Mouse (Mus musculus) liver, embryonic 12.5 days (tissue): ENCODE measurements around the gene Tmed11. TPM values are rescaled to one million over a fixed set of nuclear protein-coding genes. Genes with fewer than 3 reads are reported as not detected.

ENCODE experiments used
- ATAC-seq: fragments of 200-750 bp; cut with Nextera tagmentation; 2 replicates; pipeline ENCODE4 v1.8.0; 2017; ENCODE audit warnings: moderate number of reproducible peaks, mild to moderate bottlenecking, moderate library complexity
- H3K27ac ChIP-seq: fragments of 300-500 bp; sonication (generic); 2 replicates; pipeline ENCODE4 v1.5.1; 2016; ENCODE audit warnings: mild to moderate bottlenecking
- H3K27me3 ChIP-seq: fragments of 300-500 bp; sonication (generic); replicated peaks from 2 replicates; pipeline ENCODE4 v1.6.1; 2016; ENCODE audit warnings: mild to moderate bottlenecking, moderate library complexity
- H3K36me3 ChIP-seq: fragments of 300-500 bp; sonication (generic); 2 replicates; pipeline ENCODE4 v1.6.1; 2016; ENCODE audit warnings: mild to moderate bottlenecking, moderate library complexity
- H3K4me1 ChIP-seq: fragments of 300-500 bp; sonication (generic); 2 replicates; pipeline ENCODE4 v1.6.1; 2016
- H3K4me2 ChIP-seq: fragments of 300-500 bp; sonication (generic); 2 replicates; pipeline ENCODE4 v1.6.1; 2016; ENCODE audit warnings: mild to moderate bottlenecking, moderate library complexity
- H3K4me3 ChIP-seq: fragments of 300-500 bp; sonication (generic); 2 replicates; pipeline ENCODE4 v1.5.1; 2016; ENCODE audit warnings: mild to moderate bottlenecking, moderate library complexity
- H3K9ac ChIP-seq: fragments of 300-500 bp; sonication (generic); 2 replicates; pipeline ENCODE4 v1.6.1; 2016; ENCODE audit warnings: mild to moderate bottlenecking, moderate library complexity
- H3K9me3 ChIP-seq: fragments of 300-500 bp; sonication (generic); replicated peaks from 2 replicates; pipeline ENCODE4 v1.6.1; 2016; ENCODE audit warnings: mild to moderate bottlenecking, moderate library complexity
- whole genome bisulfite sequencing: fragments of 180-500 bp; shearing (Covaris S2); methylation state at CpG from one replicate; pipeline ENCODE4 v1.1.7; 2016; ENCODE audit not compliant: insufficient replicate concordance; 5-methylcytosine and 5-hydroxymethylcytosine counted together
- polyA plus RNA-seq: library from polyadenylated mRNA; unstranded; fragments of >200 nt; fragmentation: Nextera tagmentation; extraction: Ambion mirVana; gene quantifications from 2 replicates; pipeline ENCODE4 v1.2.1, GENCODE M21; 2016

Tmed11 gene
- polyA plus RNA-seq, 1 experiment from 2014 or later: not detected

- WGBS: 63% methylated on average over 2 of the region's 2 CpGs
- Histone ChIP-seq H3K27ac (no peak overlapping the region), H3K4me2 (no peak overlapping the region), H3K36me3 (no peaks in the 10 kb centered on the region), H3K27me3 (peaks cover 13% of the 10 kb centered on the region; the same call in 1 of the 2 replicates), H3K4me3 (no peak overlapping the region), H3K9me3 (no peaks in the 10 kb centered on the region), H3K9ac (no peak overlapping the region), H3K4me1 (no peaks in the 10 kb centered on the region)
- no peak for ATAC-seq
Measured at GRCm38 (mm10) chr5:108743856-108744255, 51.3 kb downstream of the Tmed11 start.

- 52% methylated on average over 2 of the region's 2 CpGs for WGBS
- no peak overlapping the region for H3K9ac ChIP-seq
- peaks cover 13% of the 10 kb centered on the region; the same call in 1 of the 2 replicates for H3K27me3 ChIP-seq
- H3K4me2 ChIP-seq: no peak overlapping the region
- no peaks in the 10 kb centered on the region for H3K4me1 ChIP-seq
- H3K27ac ChIP-seq: no peak overlapping the region
- no peaks in the 10 kb centered on the region for H3K9me3 ChIP-seq
- no peaks in the 10 kb centered on the region for H3K36me3 ChIP-seq
- no peak overlapping the region for H3K4me3 ChIP-seq
- no peak for ATAC-seq
Measured at GRCm38 (mm10) chr5:108742596-108742995, 52.6 kb downstream of the Tmed11 start.

- no peak overlapping the region for H3K4me2 ChIP-seq
- peaks cover 13% of the 10 kb centered on the region; the same call in 1 of the 2 replicates for H3K27me3 ChIP-seq
- WGBS: 52% methylated on average over 2 of the region's 2 CpGs
- H3K9me3 ChIP-seq: no peaks in the 10 kb centered on the region
- no peak overlapping the region for H3K9ac ChIP-seq
- no peak overlapping the region for H3K4me3 ChIP-seq
- no peaks in the 10 kb centered on the region for H3K36me3 ChIP-seq
- H3K27ac ChIP-seq: no peak overlapping the region
- H3K4me1 ChIP-seq: no peaks in the 10 kb centered on the region
- no peak for ATAC-seq
Measured at GRCm38 (mm10) chr5:108741844-108742243, 53.3 kb downstream of the Tmed11 start.

GRCm38 (mm10) chr5:108727425-108727824, 67.7 kb downstream of the Tmed11 start:
- WGBS: 83% methylated on average over 1 of the region's 1 CpGs
- 0 out of 2 replicates have a peak, but pooled peaks have one; percentile 21 for ATAC-seq
- Histone ChIP-seq H3K9ac (no peak overlapping the region), H3K9me3 (no peaks in the 10 kb centered on the region), H3K4me2 (no peak overlapping the region), H3K4me3 (no peak overlapping the region), H3K36me3 (no peaks in the 10 kb centered on the region), H3K27me3 (peaks cover 14% of the 10 kb centered on the region; the same call in 1 of the 2 replicates), H3K27ac (no peak overlapping the region), H3K4me1 (0 out of 2 replicates have a peak, but pooled peaks cover 7% of the 10 kb centered on the region)

Other genes with a start within 250 kb of the Tmed11 start
- 0.07 TPM in 1 of 2 replicates, not detected in the other for gene Cplx1, start 245.3 kb downstream of the Tmed11 start, polyA plus RNA-seq
- 42.1 and 42.8 TPM in 2 replicates for gene Gak, start 165.6 kb downstream of the Tmed11 start, polyA plus RNA-seq
- gene Tmem175, start 165.6 kb downstream of the Tmed11 start, polyA plus RNA-seq: 16.1 and 17.8 TPM in 2 replicates
- gene Idua, start 135.0 kb downstream of the Tmed11 start, polyA plus RNA-seq: 5.9 TPM in 2 replicates
- 6.2 and 7.1 TPM in 2 replicates for gene Dgkq, start 125.7 kb downstream of the Tmed11 start, polyA plus RNA-seq
- gene Slc26a1, start 119.8 kb downstream of the Tmed11 start, polyA plus RNA-seq: 12.7 and 12.9 TPM in 2 replicates
- 18.0 and 18.6 TPM in 2 replicates for gene Fgfrl1, start 103.0 kb downstream of the Tmed11 start, polyA plus RNA-seq
- gene Rnf212, start 20.4 kb downstream of the Tmed11 start, polyA plus RNA-seq: 4.0 and 4.2 TPM in 2 replicates
- gene Vmn2r8, start 13.5 kb upstream of the Tmed11 start, polyA plus RNA-seq: not detected in 2 replicates
- not detected in 2 replicates for gene Vmn2r9, start 57.2 kb upstream of the Tmed11 start, polyA plus RNA-seq
- not detected in 2 replicates for gene Vmn2r10, start 211.2 kb upstream of the Tmed11 start, polyA plus RNA-seq